Mouse (Mus musculus) ZHBTc4 (cell line): ENCODE data around the gene Clpb.
A peak's percentile ranks its signal among the peaks of the same experiment; 100 is the strongest.

Source experiments
- DNase-seq: peaks from one replicate; pipeline ENCODE4 v3.0.0-alpha.2; 2011; ENCODE audit warnings: low read depth, low spot score

The Clpb gene

GRCm38 (mm10) chr7:101725081-101725480 lies 61.6 kb downstream of the Clpb start:
- peak; percentile 77 for DNase-seq

DNA sequence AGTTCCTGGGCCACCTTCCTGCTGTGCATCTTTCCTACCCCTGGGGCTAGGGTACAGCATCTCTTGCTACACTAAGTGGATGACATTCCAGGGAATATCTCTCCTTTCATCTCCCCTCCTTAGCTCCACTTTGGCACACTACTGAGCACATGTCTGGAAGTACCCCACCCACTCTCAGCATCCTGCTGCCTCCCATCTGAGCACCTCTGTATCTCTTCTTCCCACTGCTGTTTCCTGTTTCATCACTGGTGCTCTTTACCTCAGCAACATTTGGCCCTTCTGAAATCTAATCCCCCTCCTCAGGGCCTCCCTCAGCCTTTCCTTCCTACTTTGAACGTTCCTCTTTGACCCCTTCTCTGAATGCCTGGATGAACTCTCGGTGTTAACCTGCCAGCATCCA lies 63.5 kb downstream of the Clpb start:
- DNase-seq = no peak

DNA sequence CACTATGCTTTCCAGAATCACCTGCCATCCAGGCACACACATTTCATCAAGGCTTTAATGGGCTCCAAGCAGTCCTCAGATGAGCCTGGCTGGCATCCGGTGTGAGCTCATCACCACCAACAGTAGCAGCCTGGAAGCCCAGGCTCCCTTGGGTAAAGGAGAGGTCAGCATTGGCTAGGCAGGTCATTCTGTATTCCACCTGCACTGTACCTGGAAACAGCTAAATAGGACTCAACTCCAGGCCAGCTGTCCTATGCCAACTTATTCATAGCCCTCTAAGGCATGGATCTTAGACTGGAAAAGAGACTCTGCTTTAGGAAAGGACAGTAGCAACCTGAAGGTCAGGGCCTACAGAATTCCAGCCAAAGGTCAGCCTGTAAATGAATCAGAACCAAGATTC lies 68.7 kb downstream of the Clpb start:
- DNase-seq = no peak

DNA sequence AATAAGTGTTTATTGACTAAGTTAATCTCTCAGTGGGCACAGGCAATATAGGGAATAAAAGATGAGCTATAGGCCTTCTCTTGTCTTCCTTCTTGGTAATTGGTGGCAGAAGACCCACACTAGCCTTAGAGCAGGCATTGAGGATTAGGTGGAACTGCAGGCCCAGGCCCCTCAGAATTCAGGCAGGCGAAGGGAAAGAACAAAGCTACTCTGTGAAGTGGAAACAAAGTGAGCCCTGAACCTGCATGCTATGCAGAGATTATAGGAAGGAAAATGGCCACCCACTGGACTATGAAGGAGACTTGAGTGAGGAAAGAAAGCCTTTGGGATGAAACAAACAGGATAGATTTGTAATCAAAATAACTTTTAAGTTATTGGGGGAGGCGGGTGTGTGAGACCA lies 69.6 kb downstream of the Clpb start:
- no peak for DNase-seq

- DNase-seq = no peak
Observed at GRCm38 (mm10) chr7:101735297-101735696, 71.9 kb downstream of the Clpb start.

GRCm38 (mm10) chr7:101737735-101738134 lies 74.3 kb downstream of the Clpb start:
- no peak for DNase-seq

DNA sequence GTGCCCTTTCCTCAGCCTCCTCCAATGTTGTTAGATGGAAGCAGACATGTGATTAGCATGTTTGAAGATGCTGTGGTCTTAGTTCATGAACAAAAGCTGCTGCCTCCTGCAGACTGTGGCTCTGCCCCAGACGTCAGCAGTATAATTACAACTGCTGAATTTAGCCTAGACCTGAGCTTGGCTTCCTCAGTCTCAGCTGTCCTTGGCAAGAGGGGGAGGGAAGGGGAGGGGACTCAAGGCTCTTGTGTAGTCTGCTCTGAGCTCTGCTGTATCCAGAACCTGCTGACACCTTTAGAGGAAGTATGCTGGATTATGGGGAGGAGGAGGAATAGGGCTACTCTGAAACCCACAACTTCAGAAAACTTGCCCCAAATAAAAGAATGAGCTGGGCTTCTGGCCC lies 76.2 kb downstream of the Clpb start:
- DNase-seq = peak; percentile 8

- DNase-seq = no peak
Observed at GRCm38 (mm10) chr7:101743487-101743886, 80.1 kb downstream of the Clpb start.

DNA sequence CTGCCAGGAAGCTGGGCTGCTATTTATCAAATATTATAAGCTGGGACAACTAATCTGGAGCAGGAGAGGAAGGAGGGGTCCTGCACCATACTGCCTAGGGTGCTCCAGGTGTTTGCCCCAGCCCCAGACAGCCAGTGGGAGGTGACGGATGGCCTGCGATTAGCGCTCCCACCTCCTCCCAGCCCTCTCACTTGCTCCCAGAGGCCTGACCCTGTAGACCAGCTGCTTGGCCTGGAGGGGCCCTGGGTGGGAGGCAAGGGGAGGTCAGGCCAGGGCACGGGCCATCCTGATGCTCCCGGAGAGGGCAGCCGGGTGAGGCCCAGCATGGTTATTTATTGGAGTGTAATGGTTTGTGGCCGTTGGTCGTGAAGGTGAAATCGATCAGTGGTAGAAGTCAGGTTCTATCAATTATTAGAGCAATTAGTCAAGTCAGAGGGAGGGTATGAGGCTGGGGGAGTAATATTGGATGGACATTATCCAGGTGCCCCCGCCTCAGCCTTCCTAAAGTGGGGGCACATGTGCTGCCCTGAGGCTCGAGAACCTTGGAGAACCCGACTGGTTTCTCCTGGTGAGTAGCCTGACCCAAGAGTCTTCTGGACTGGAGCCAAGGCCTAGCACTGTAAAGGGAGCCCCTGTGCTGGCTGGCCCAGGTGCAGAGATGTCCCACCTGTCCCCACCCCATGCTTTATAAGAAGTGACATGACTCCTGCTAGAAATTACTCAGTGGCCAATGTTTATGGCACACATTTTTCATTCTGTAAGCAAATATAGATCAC lies 83.3 kb downstream of the Clpb start:
- DNase-seq = no peak

GRCm38 (mm10) chr7:101750268-101750667 lies 86.8 kb downstream of the Clpb start:
- DNase-seq = no peak

DNA sequence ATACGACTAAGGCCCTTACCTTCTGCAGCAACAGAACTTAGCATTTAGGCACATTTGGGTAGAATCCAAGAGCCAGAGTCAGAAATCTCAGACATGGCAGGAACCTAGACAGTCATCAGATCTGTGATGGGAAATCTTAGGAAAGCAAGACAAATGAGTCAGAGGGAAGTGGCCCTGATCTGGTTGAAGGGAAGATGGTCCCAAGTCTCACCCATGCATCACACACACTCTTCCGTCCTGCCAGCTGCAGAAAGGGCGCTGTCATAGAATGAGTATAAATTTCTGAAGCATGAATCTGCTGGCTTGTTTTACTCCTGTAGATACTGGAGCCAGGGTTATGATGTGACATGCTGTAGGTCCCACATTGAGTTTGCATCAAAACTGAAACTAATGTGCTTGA lies 88.9 kb downstream of the Clpb start:
- DNase-seq = no peak

DNA sequence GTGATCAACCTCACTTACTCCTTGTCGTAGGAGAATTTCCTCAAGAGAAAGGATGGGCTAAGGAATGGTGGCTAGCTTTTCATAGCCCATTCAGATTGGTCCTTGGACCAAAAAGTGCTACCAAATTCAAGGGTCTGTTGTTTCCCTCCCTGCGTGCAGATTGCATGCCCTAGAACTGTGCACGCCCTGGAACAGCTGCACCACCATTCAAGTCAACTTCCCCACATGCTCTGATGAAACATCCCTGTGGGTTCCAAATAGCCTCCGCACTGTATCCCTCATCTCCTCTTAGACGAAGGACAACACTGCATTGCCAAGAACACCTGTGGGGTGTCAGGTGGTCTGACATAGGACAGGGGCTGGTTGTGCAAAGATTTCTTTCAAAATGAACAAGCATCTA lies 90.1 kb downstream of the Clpb start:
- no peak for DNase-seq

- DNase-seq = no peak
Observed at GRCm38 (mm10) chr7:101754416-101754815, 91.0 kb downstream of the Clpb start.

DNA sequence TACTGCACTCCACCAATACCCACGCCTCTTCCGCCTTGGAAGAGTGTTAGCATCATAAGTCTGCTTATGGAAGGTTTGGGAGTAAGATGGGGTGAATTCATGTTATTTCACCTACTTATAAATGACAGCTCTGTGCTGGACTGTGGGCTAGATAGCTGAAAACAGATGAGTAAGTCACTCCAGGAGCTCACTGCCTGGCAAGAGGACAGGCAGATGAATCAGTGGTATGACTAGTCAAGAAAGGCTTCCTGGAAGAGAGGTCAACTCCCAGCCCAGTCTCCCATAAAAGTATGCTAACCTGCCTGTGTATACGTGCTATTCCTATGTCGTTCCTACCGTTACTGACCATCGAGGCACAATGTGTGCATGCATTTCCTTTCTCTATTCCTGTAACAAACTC lies 91.9 kb downstream of the Clpb start:
- no peak for DNase-seq

- DNase-seq = no peak
Observed at GRCm38 (mm10) chr7:101761899-101762780, 98.7 kb downstream of the Clpb start.

- DNase-seq = no peak
Observed at GRCm38 (mm10) chr7:101767335-101767907, 104.0 kb downstream of the Clpb start.

GRCm38 (mm10) chr7:101770051-101770450 lies 106.6 kb downstream of the Clpb start:
- no peak for DNase-seq

DNA sequence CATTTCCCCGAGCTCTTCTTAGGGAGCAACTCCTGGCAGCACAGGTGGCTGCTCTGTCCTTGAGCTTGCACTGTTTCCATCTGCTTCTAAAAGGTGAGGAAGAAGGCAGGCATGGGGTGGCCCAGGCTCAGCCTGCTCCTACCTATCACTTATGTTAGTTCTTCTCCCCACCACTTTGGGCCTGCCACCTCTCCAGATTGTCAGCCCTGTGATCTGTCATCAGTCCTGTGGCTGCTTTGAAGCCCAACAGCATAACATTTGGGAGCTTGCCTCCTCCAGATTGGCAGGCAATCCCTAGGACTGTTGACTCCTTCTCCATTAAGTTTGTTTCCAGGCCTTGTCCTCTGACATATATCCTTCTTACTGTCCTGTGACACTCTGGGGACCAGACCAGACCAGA lies 108.2 kb downstream of the Clpb start:
- no peak for DNase-seq

DNA sequence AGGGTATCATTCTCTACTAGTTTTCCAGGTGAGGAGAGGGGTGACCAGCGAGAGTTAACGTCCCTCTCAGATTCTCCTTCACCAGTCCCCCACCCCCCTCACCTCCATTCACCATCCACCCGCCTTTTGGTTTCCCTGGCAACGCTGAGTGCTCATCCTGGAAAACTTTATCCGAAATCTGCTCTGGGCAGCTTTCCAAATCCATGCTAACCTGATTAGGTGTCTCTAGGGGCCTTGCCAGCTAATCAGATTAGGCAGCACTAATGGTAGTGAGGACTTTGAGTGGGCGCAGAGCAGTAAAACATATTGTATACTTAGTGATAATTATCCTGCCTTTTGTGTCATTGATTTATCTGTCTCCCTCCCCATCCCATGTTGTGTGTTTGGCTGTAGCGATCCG lies 109.3 kb downstream of the Clpb start:
- no peak for DNase-seq

GRCm38 (mm10) chr7:101777053-101777452 lies 113.6 kb downstream of the Clpb start:
- no peak for DNase-seq

DNA sequence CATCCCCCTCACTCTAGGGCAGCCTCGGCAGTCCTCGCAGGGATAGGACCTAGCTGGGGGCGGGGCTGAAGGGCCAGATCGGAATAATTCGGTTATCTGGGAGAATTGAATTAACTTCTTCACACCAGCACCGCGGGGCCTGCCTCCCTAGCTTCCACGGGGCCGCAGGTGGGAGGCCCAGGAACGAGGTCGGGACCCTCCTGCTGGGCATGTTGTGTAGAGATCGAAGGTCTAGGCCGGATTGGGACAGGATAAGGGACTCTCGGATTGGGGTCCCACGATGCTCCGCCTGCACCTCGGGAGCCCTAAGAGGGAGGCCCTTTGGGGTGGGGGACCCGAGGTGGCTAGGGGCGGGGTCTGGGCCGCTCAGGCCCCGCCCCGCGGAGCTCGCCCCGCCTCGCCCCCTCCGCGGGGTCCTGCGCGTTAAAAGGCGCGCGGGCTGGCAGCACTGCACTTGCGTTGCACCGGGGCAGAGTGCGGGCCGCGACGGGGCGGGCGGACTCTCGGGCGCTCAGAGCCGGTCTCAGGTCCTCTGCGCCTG lies 154.5 kb downstream of the Clpb start, which contains the start of gene Phox2a:
Gene Phox2a, plus strand, starts transcription at position 453 of the 541 bp plus-strand sequence.
- peak; percentile 60 for DNase-seq
